Mouse (Mus musculus) spleen, postnatal 4 days (tissue): ENCODE results near the gene Paqr8.
A peak's percentile ranks its signal among the peaks of the same experiment; 100 is the strongest.

ENCODE experiments used
- DNase-seq, 2 experiments: peaks; one replicate each; pipeline ENCODE4 v3.0.0; 2022; ENCODE audit warnings: low spot score in 2 of 2

Paqr8 gene

GRCm38 (mm10) chr1:20973389-20973788 lies 83.0 kb downstream of the Paqr8 start:
- peak in 1 of 2 experiments; percentile 5 for DNase-seq

DNA sequence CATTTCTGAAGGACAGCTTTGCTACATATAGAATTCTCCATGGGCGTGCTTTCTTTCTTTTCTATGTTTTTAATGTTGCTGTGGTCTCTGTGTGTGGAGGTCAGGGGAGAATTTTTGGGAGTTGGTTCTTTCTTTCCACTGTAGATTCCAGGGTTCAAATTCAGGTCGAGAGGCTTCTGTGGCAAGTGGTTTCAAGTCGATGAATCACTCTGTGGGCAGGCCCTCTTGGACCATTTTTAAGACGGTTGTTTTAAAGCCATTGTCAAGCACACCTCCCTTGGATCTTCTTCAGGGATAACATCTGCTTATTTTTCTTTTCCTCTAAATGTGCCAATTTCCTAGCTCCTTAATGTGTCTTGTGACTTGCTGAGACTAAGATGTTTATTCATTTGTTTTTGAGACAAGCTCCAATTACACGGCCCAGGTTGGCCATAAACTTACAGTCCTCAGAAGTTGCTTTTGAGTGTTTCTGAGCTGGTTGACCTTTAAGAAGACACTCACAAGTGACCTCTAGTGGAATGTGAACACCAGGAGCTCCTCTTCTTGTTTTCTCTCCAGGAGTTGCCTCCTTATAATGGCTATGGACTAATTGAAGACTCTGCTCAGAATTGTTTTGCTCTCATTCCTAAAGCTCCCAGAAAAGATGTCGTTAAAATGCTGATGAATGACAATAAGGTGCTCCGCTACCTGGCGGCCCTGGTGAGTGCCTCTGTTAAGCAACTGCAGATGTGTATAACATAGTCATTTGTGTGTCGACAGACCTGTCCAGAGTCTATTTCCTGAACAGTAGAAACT lies 84.1 kb downstream of the Paqr8 start:
- DNase-seq, result peak in 1 of 2 experiments; percentile 28

DNA sequence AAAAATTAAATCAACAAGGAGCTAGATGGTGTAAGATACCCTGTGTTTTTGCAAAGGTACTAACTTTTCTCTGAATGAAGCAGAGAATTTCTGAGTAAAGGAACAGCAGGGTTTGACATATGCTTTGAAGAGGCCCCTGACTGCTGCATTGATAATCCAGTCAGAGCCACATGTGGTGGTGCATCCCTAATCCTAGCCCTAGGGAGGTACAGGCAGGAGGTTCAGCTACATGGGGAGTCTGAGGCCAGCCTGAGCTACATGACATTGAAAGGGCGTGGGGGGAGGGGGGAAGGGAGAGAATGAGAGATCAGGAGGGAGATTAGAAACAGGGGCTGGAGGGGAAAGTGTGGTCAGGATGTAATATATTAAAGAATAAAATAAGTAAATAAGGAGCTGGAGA lies 90.1 kb downstream of the Paqr8 start:
- DNase-seq, result peak in 1 of 2 experiments; percentile 18

- peak in 1 of 2 experiments; percentile 20 for DNase-seq
Observed at GRCm38 (mm10) chr1:20981764-20982163, 91.4 kb downstream of the Paqr8 start.

DNA sequence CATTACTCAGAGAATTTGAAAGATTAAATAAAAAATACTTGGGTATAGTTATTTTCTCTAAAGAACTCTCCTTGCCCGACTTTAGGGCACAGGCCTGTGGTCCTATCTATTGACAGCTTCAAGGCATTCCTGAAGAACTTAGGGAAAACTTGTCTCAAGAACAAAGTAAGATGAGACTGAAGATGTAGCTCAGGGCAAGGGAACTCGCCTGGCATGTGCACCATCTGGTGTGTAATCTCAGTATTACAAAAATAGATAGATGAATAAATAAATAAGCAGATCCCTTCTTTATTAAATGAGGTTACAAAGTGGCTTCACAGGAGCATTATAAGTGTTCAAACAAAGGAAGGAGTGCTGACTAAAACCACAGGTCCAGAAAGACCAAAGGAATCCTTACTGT lies 93.7 kb downstream of the Paqr8 start:
- DNase-seq, result peak in 1 of 2 experiments; percentile 7

GRCm38 (mm10) chr1:20984582-20984981 lies 94.2 kb downstream of the Paqr8 start:
- peak in 1 of 2 experiments; percentile 43 for DNase-seq

- peak in 1 of 2 experiments; percentile 49 for DNase-seq
Observed at GRCm38 (mm10) chr1:20986378-20987056, 96.1 kb downstream of the Paqr8 start.
